10 mouse cellular contexts compared by ENCODE assay signal in genomic region chr6:55487726-55488125, GRCm38 (mm10). TPM values are rescaled to one million over a fixed set of nuclear protein-coding genes. Genes with fewer than 3 reads are reported as not detected.
DNase-seq lines count a peak whose midpoint lies in the region; ATAC-seq lines count a peak whose summit lies in the region.
"Had no signal": no experiment of that assay in that cellular context is flagged by ENCODE, and none has a peak within 500 bp of the region (broad histone marks: within the 10 kb centered on the region; RNA-seq: fewer than 3 reads in every experiment).

No protein-coding gene starts in this region.

- H3K4me3 ChIP-seq in midbrain, embryonic 13.5 days (replicated peaks): no peak overlapping the region
- no peak overlapping the region for H3K4me3 ChIP-seq in midbrain, embryonic 14.5 days (replicated peaks; ENCODE audit: low read depth, low read length)

- peaks cover 60% of the 10 kb centered on the region for H3K36me3 ChIP-seq in midbrain, embryonic 13.5 days
- H3K36me3 ChIP-seq in midbrain, embryonic 14.5 days (ENCODE audit: control insufficient read depth, insufficient read depth, low read length): peaks cover 46% of the 10 kb centered on the region

- H3K4me1 ChIP-seq in midbrain, embryonic 13.5 days (replicated peaks): peaks cover 37% of the 10 kb centered on the region
- H3K4me1 ChIP-seq in midbrain, embryonic 14.5 days (ENCODE audit: control insufficient read depth, insufficient read depth, low read length): peaks cover 18% of the 10 kb centered on the region

- H3K27ac ChIP-seq in midbrain, embryonic 13.5 days: no peak overlapping the region
- H3K27ac ChIP-seq in midbrain, embryonic 14.5 days (replicated peaks; ENCODE audit: low read depth, low read length): no peak overlapping the region

- no peaks in the 10 kb centered on the region for H3K9me3 ChIP-seq in midbrain, embryonic 13.5 days
- H3K9me3 ChIP-seq in midbrain, embryonic 14.5 days (ENCODE audit: control insufficient read depth, low read length): no peaks in the 10 kb centered on the region

- WGBS in midbrain, embryonic 13.5 days: 71% methylated on average over 6 of the region's 6 CpGs
- 72% methylated on average over 6 of the region's 6 CpGs for WGBS in midbrain, embryonic 14.5 days

- 0 out of 2 replicates have a peak, but pooled peaks have one; percentile 25 for ATAC-seq in midbrain, embryonic 13.5 days
- no peak for ATAC-seq in midbrain, embryonic 14.5 days (ENCODE audit: low FRiP score, low TSS enrichment)
- no peak for ATAC-seq in erythroblast, adult 5-6 weeks (replicated peaks; ENCODE audit: low FRiP score, poor library complexity, severe bottlenecking)

- H3K9ac ChIP-seq in midbrain, embryonic 13.5 days (replicated peaks): no peak overlapping the region
- no peak overlapping the region for H3K9ac ChIP-seq in midbrain, embryonic 14.5 days (replicated peaks; ENCODE audit: low read length)

- no peak overlapping the region for H3K4me2 ChIP-seq in midbrain, embryonic 13.5 days (replicated peaks)
- H3K4me2 ChIP-seq in midbrain, embryonic 14.5 days (ENCODE audit: low read length): no peak overlapping the region

- H3K27me3 ChIP-seq in midbrain, embryonic 13.5 days: no peaks in the 10 kb centered on the region
- no peaks in the 10 kb centered on the region for H3K27me3 ChIP-seq in midbrain, embryonic 14.5 days (ENCODE audit: control insufficient read depth, insufficient read depth, low read length)

- DNase-seq in midbrain, embryonic 14.5 days: no peak
- peak; percentile 57 to 71 for DNase-seq in heart, adult 9 months (ENCODE audit: low spot score in 2 of 2)
- peak; percentile 17 to 35 for DNase-seq in kidney, postnatal 4 days
- peak; percentile 41 for DNase-seq in urinary bladder, adult 2 months (ENCODE audit: low spot score)
- DNase-seq in frontal cortex, postnatal 10 days (ENCODE audit: low spot score in 2 of 2): no peak
- no peak for DNase-seq in left cerebral cortex, adult 9 months (ENCODE audit: low spot score in 2 of 2)
- DNase-seq: thymus, postnatal 14 days had no signal

RNA-seq across cellular contexts. Expression of gene Adcyap1r1, which starts 35.9 kb away (rescaled TPM):
- polyA plus RNA-seq in midbrain, embryonic 13.5 days (2015; fragmentation: Nextera tagmentation; extraction: Ambion mirVana): 31.3 and 33.5 TPM in 2 replicates
- polyA plus RNA-seq in midbrain, embryonic 14.5 days (2014; fragmentation: Nextera tagmentation; extraction: Ambion mirVana): 50.2 and 52.7 TPM in 2 replicates
- polyA plus RNA-seq in urinary bladder, adult 2 months (2012; rRNA removed): 5.8 and 8.6 TPM in 2 replicates
- total RNA-seq in erythroblast, adult 5-6 weeks (2015; ENCODE audit: low replicate concordance): 0.19 TPM in 1 of 2 replicates, not detected in the other
- total RNA-seq in erythroblast, adult 5-6 weeks (2017; ENCODE audit: low replicate concordance): 0.09 TPM in 1 of 2 replicates, not detected in the other
- total RNA-seq: common myeloid progenitor, adult 5-6 weeks had no signal

Comparison
In these comparisons a context has a peak if more than half of its experiments do, and no peak if none do; other contexts are left out.
1. DNase-seq: peak in heart, adult 9 months (2 of 2), kidney, postnatal 4 days (2 of 2) and urinary bladder, adult 2 months (single experiment); none in midbrain, embryonic 14.5 days (single experiment), frontal cortex, postnatal 10 days (0 of 2) and left cerebral cortex, adult 9 months (0 of 2).